Mouse (Mus musculus): ENCODE data around the gene Spout1.
"Not testable (repeated sequence)": the region's sequence is repeated elsewhere in the genome, so short reads cannot be mapped to it uniquely, and the experiment has no call there.

Spout1 gene

GRCm38 (mm10) chr2:30178711-30179110 lies 452 bp upstream of the Spout1 start:
- DNase-seq (ENCODE audit: low read depth, low spot score), result not testable (repeated sequence)

DNA sequence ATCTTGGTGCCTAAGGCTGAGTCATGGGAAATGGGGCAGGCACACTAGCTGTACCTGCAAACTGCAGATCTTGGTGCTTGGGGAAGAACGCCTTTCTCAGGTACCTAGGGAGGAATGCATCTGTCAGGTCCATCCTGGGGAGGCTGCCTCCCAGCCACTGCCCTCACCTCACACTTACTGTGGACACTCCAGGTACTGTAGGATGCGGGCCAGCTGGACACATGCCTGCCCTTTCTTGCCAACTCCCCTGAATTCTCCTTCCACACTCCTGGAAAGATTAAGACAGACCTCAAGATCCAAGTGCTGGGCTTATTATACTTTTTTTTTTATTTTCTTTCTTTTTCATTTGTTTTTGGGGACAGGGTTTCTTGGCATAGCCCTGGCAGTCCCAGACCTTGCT lies 1.7 kb downstream of the Spout1 start:
- no peak for DNase-seq (ENCODE audit: low read depth, low spot score)

- DNase-seq (ENCODE audit: low read depth, low spot score), result no peak
These were observed 2.4 kb downstream of the Spout1 start for GRCm38 (mm10) chr2:30175897-30176296.

GRCm38 (mm10) chr2:30173541-30174240 lies 4.6 kb downstream of the Spout1 start:
- no peak for DNase-seq (ENCODE audit: low read depth, low spot score)

GRCm38 (mm10) chr2:30171997-30172382 lies 6.3 kb downstream of the Spout1 start:
- no peak for DNase-seq (ENCODE audit: low read depth, low spot score)

- DNase-seq (ENCODE audit: low read depth, low spot score), result peak; percentile 89
These were observed 6.8 kb downstream of the Spout1 start, which contains the start of gene Endog for GRCm38 (mm10) chr2:30171371-30171996. Endog (plus strand) TSS chr2:30171493.

GRCm38 (mm10) chr2:30166677-30167076 lies 11.6 kb downstream of the Spout1 start:
- peak; percentile 89 for DNase-seq (ENCODE audit: low read depth, low spot score)

DNA sequence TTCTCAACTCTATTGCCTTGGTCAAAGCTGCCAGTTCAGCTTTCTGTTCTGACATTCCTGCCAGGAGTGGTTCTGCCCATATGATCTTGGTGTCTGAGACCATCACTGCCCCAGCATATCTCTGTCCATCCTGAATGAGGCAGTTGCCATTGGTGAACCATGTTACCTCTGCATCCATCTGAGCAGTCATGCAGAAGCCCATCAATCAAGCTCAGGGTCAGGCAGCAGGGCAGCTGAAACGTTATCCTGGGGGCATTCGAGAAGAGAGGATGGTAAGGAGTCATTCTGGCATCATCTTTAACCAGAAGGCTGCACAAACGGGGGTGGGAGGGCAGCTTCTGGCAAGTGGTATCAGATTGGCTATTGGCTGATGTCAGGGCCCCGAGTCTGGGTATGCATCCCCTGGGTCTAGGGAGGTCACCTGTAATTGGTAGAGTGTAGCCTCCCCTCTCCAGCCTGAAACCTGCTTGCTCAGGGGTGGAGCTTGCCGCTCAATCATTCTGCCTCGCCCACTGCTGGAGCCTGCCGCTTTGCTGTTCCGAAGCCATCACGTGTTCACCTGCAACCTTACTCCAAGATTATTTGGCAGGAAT lies 13.8 kb downstream of the Spout1 start:
- no peak for DNase-seq (ENCODE audit: low read depth, low spot score)

GRCm38 (mm10) chr2:30161809-30162208 lies 16.4 kb downstream of the Spout1 start:
- peak; percentile 69 for DNase-seq (ENCODE audit: low read depth, low spot score)

- not testable (repeated sequence) for DNase-seq (ENCODE audit: low read depth, low spot score)
These were observed 18.4 kb downstream of the Spout1 start for GRCm38 (mm10) chr2:30159871-30160270.

- no peak for DNase-seq (ENCODE audit: low read depth, low spot score)
These were observed 25.6 kb downstream of the Spout1 start for GRCm38 (mm10) chr2:30152616-30153015.

DNA sequence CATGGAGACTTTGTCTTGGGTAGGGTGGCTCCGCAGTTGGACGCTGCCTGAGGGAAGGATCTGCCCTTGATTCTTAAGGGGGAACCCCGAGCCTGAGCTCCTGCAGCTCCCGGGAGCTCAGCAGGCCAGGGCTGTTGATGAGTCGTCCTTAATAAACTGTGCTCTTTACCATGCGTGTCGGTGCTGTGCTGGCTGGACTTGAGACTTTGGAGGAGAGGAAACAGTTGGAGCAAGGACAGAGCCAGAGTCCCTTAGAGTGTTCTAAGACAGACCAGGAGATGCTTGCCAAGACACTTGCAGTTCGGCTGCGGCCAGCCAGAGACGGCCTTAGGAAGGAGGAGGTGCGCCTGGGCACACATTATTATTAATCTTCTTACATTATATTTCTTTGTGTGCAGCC lies 26.4 kb downstream of the Spout1 start:
- no peak for DNase-seq (ENCODE audit: low read depth, low spot score)

DNA sequence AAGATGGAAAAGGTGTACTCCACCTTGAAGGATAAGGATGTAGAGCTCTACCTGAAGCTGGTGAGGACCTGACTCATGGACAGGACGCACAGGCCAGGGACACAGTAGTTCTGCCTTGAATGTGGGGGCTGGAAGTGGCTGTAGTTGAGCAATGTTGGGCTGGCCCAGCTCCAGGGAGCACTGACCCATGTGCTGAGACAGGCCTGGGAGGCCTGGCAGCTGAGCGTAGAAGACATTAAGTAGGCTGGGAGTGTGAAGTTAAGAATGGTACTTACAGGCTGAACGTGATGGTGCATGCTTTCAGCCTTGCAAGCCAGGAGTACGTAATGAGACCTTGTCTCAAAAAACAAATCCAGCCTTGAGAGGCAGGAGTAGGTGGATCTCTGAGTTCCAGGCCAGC lies 30.8 kb downstream of the Spout1 start:
- DNase-seq (ENCODE audit: low read depth, low spot score), result no peak

DNA sequence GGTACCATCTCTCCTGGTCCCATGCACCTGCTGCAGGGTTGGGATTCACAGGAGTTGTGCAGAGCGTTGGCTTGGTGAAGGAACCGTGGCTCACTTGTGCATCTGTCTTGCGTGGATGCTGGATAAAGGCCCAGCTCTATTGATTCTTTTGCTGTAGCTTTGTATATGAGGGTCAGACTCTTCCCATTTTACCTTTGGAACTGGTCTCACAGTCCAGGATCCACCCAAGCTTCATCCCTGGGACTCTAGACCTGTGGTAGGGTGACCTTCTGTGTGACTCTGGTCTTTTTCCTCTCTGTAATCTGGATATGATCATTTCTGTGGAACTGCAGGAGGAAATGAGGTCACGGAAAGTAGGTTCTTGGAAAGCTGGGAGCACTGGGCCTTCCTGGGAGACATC lies 33.8 kb downstream of the Spout1 start:
- no peak for DNase-seq (ENCODE audit: low read depth, low spot score)

- DNase-seq (ENCODE audit: low read depth, low spot score), result not testable (repeated sequence)
These were observed 38.2 kb downstream of the Spout1 start for GRCm38 (mm10) chr2:30140021-30140420.

GRCm38 (mm10) chr2:30136458-30136857 lies 41.8 kb downstream of the Spout1 start:
- no peak for DNase-seq (ENCODE audit: low read depth, low spot score)

DNA sequence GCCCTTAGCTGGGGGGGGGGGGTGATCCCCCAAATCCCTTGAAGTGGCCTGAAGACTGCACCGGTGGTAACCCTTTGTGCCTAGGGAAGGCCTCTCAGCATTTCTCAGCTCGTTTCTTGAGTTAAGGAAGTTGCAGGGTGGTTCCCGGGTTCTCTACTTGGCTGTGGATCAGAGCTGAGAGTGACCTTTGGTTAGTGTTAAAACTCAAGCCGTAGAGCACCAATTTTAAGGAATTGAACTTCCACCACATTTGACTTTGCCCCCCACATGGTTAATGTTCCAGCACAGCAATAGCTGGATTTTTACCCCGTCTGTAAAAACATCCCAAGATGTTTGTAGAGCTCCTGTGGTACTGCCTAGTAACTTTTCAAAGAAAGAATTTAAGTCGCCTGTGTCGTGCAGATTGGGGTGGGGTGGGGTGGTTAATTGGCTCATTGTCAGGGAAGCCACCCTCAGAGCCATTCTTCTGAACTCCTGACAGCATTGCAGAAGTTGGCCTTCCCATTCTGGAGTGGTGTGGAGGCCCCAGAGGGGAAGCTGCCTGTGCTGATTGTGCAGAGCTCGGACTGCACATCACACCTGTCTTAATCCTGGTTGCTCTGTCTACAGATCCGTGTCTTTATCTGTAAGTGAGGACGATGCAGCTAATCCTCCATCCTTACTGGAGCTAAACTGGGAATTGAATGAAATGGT lies 43.2 kb downstream of the Spout1 start:
- DNase-seq (ENCODE audit: low read depth, low spot score), result peak; percentile 93

GRCm38 (mm10) chr2:30134378-30134711 lies 43.9 kb downstream of the Spout1 start:
- no peak for DNase-seq (ENCODE audit: low read depth, low spot score)

GRCm38 (mm10) chr2:30133613-30134377 lies 44.5 kb downstream of the Spout1 start, which contains the start of gene Tbc1d13:
Tbc1d13 (plus strand) TSS chr2:30133746.
- peak; percentile 99 for DNase-seq (ENCODE audit: low read depth, low spot score)

DNA sequence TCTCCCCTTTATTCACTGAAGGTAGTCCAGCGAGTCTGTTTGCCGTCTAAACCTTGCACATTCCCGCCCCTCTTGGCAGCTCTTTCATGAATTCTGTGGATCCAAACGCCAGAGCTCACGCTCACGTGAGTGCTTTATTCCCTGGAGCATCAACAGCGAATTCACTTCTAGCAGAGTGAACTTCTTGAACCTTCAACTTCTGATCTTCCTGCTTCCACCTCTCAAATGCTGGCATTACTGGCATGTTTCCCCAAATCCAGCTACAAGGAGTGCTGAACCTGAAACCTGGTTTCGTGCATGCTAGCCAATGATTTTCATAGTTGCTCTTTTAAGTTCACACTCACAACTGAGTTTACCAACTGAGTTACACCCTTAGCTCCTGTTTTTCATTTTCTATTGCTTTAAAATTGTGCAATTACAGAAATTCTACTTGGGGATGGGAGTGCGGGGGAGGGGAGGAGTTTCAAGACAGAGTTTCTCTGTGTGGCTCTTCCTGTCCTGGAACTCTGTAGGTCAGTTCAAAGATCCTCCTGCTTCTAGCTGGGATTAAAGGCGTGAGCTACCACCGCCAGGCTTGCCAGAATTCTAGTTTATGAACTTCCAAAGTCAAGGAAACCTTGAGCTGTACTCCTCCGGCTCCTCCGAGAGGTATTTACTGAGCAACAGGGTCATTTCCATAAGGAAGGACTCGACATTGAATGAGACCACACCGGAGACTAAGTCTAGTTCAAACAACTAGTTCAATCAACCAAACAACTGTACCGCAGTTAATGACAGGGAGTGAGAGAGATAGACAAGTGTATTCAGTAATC lies 45.3 kb downstream of the Spout1 start:
- peak; percentile 66 for DNase-seq (ENCODE audit: low read depth, low spot score)

DNA sequence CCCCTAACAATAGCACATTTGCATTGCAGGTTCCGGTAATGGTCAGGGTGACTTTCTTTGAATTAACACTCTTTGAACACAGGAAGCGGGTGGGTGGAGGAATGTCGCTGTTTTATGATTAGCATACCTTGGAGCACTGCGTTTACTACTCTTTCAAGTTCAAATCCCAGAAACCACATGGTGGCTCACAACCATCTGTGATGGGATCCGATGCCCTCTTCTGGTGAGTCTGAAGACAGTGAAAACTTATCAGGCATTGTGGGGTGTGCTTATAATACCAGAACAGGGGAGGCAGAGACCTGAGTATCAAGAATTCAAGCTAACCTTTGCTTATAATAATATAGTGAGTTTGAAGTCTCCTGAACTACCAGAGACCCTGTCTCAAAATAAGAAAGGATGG lies 47.0 kb downstream of the Spout1 start:
- DNase-seq (ENCODE audit: low read depth, low spot score), result peak; percentile 76

Data from ZHBTc4 (cell line).